Mouse (Mus musculus) cerebellum, adult 2 months (tissue): ENCODE measurements at regions not wholly inside any gene's neighbourhood (a gene's known extent, or its start where the extent isn't known, plus 50 kb on each side); places are given as distances from the start of the nearest gene placed in this dataset.

Experiments used
- CTCF ChIP-seq: fragments of 200-500 bp; IDR thresholded peaks from 2 replicates; pipeline ENCODE4 v1.5.1; 2011; ENCODE audit warnings: low read depth, mild to moderate bottlenecking, control low read depth, low read length, moderate library complexity, borderline replicate concordance; ENCODE audit not compliant: insufficient read depth
- POLR2A ChIP-seq: fragments of 200-500 bp; IDR thresholded peaks from 2 replicates; pipeline ENCODE4 v1.6.1; 2011; ENCODE audit warnings: low read length, control low read depth, borderline replicate concordance; ENCODE audit not compliant: insufficient read depth

DNA sequence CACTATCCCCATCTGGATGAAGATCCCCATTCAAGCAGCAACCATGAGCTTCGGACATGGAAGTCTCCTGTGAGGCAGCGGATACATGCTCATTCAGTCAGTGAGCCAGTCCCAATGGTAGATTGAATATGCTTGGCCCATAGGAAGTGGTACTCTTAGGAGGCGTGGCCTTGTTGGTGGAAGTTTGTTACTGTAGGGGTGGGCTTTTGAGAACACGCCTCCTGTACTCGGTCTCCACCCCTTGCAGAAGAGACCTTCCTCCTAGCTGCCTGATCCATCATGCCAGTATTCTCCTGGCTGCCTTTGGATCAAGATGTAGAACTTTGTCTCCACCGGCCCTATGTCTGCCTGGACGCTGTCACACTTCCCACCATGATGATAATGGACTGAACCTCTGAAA lies 55.3 kb upstream of the Pmfbp1 start:
- TF ChIP-seq CTCF (no peak), POLR2A (no peak)
